Mouse (Mus musculus) layer of hippocampus, postnatal 25 days (tissue): Measurements from ENCODE around the gene Icmt. TPM values are rescaled to one million over a fixed set of nuclear protein-coding genes. Genes with fewer than 3 reads are reported as not detected.

ENCODE experiments used
- DNase-seq, 2 experiments: peaks; one replicate each; pipeline ENCODE4 v3.0.0; 2022; ENCODE audit warnings: mixed read lengths in 2 of 2, low spot score in 1 of 2; ENCODE audit errors: extremely low spot score in 1 of 2
- total RNA-seq, 2 experiments: library from RNA; stranded (reverse); gene quantifications; 2 replicates each; pipeline ENCODE4 v1.2.3; 2021

Icmt gene
- total RNA-seq, 2 experiments from 2014 or later = 38.9 to 45.1 TPM

GRCm38 (mm10) chr4:152295916-152296315 lies 1.1 kb upstream of the Icmt start:
- DNase-seq = no peak

GRCm38 (mm10) chr4:152296371-152296770 lies 656 bp upstream of the Icmt start:
- no peak for DNase-seq

GRCm38 (mm10) chr4:152298836-152299235 lies 1.8 kb downstream of the Icmt start:
- no peak for DNase-seq

GRCm38 (mm10) chr4:152300375-152300774 lies 3.3 kb downstream of the Icmt start:
- no peak for DNase-seq

GRCm38 (mm10) chr4:152302012-152302411 lies 5.0 kb downstream of the Icmt start:
- no peak for DNase-seq

GRCm38 (mm10) chr4:152303172-152303571 lies 6.1 kb downstream of the Icmt start:
- DNase-seq = no peak

GRCm38 (mm10) chr4:152304685-152305084 lies 7.7 kb downstream of the Icmt start:
- DNase-seq = no peak

- no peak for DNase-seq
These were observed 9.0 kb downstream of the Icmt start for GRCm38 (mm10) chr4:152305991-152306390.

GRCm38 (mm10) chr4:152307542-152307941 lies 10.5 kb downstream of the Icmt start:
- DNase-seq = no peak

GRCm38 (mm10) chr4:152312186-152312585 lies 15.2 kb downstream of the Icmt start:
- DNase-seq = no peak

GRCm38 (mm10) chr4:152313211-152313632 lies 16.2 kb downstream of the Icmt start:
- no peak for DNase-seq

- DNase-seq = no peak
These were observed 16.9 kb downstream of the Icmt start for GRCm38 (mm10) chr4:152313934-152314333.

GRCm38 (mm10) chr4:152315498-152316213 lies 18.6 kb downstream of the Icmt start:
- DNase-seq = no peak

- DNase-seq = no peak
These were observed 20.6 kb downstream of the Icmt start for GRCm38 (mm10) chr4:152317631-152318033.

GRCm38 (mm10) chr4:152318517-152319234 lies 21.6 kb downstream of the Icmt start, which contains the start of gene Rnf207:
TSS of gene Rnf207 (minus strand) at chr4:152318993.
- peak; percentile 41 to 57 for DNase-seq

- no peak for DNase-seq
These were observed 24.4 kb downstream of the Icmt start for GRCm38 (mm10) chr4:152321464-152321863.

- no peak for DNase-seq
These were observed 27.9 kb downstream of the Icmt start for GRCm38 (mm10) chr4:152324641-152325562.

- DNase-seq = peak; percentile 75 to 79
These were observed 28.8 kb downstream of the Icmt start, which contains the start of gene Rpl22 for GRCm38 (mm10) chr4:152325574-152326411. TSS of gene Rpl22 (plus strand) at chr4:152325742.

GRCm38 (mm10) chr4:152326543-152326942 lies 29.5 kb downstream of the Icmt start:
- DNase-seq = no peak

- DNase-seq = peak in 1 of 2 experiments; percentile 52
These were observed 31.7 kb downstream of the Icmt start for GRCm38 (mm10) chr4:152328691-152329090.
